Mouse (Mus musculus) cortical plate, adult 2 months (tissue): Measurements from ENCODE around the gene Abca6. TPM values are rescaled to one million over a fixed set of nuclear protein-coding genes. Genes with fewer than 3 reads are reported as not detected.

Source experiments
- H3K27ac ChIP-seq: fragments of 200-500 bp; 2 replicates; pipeline ENCODE4 v1.5.1; 2012; ENCODE audit warnings: low read length, control low read depth, inconsistent platforms; ENCODE audit not compliant: insufficient read depth
- H3K4me1 ChIP-seq: fragments of 200-500 bp; 2 replicates; pipeline ENCODE4 v1.6.1; 2011; ENCODE audit warnings: low read length; ENCODE audit not compliant: control insufficient read depth, insufficient read depth
- H3K4me3 ChIP-seq: fragments of 200-500 bp; 2 replicates; pipeline ENCODE4 v1.5.1; 2011; ENCODE audit warnings: mild to moderate bottlenecking, low read length, control low read depth; ENCODE audit not compliant: insufficient read depth
- CTCF ChIP-seq: fragments of 200-500 bp; IDR thresholded peaks from 2 replicates; pipeline ENCODE4 v1.5.1; 2011; ENCODE audit warnings: mild to moderate bottlenecking, control low read depth, low read length; ENCODE audit not compliant: insufficient read depth; ENCODE audit errors: extremely low read depth
- POLR2A ChIP-seq: fragments of 200-500 bp; IDR thresholded peaks from 2 replicates; pipeline ENCODE4 v1.6.1; 2011; ENCODE audit warnings: mild to moderate bottlenecking, low read length, control low read depth; ENCODE audit not compliant: insufficient read depth; ENCODE audit errors: extremely low read depth
- polyA plus RNA-seq: library from polyadenylated mRNA; depleted of rRNA; stranded (reverse); fragments of >200 nt; gene quantifications from 2 replicates; pipeline ENCODE4 v1.2.3, GENCODE M21; 2012; rRNA removed

Gene Abca6
- polyA plus RNA-seq, 1 experiment, result 1.1 TPM

- H3K4me1 ChIP-seq, result no peaks in the 10 kb centered on the region
- H3K27ac ChIP-seq, result no peak overlapping the region
- no peak overlapping the region for H3K4me3 ChIP-seq
- TF ChIP-seq POLR2A, result no peak
- TF ChIP-seq CTCF, result no peak
Measured at GRCm38 (mm10) chr11:110155985-110156384, 95.6 kb downstream of the Abca6 start.

- H3K4me3 ChIP-seq, result no peak overlapping the region
- H3K27ac ChIP-seq, result no peak overlapping the region
- TF ChIP-seq POLR2A (no peak), CTCF (no peak)
- H3K4me1 ChIP-seq, result no peaks in the 10 kb centered on the region
Measured at GRCm38 (mm10) chr11:110147640-110148039, 103.9 kb downstream of the Abca6 start.

GRCm38 (mm10) chr11:110145421-110145820, 106.2 kb downstream of the Abca6 start:
- H3K4me3 ChIP-seq, result no peak overlapping the region
- no peaks in the 10 kb centered on the region for H3K4me1 ChIP-seq
- H3K27ac ChIP-seq, result no peak overlapping the region
- TF ChIP-seq CTCF, result no peak
- no peak for TF ChIP-seq POLR2A

DNA sequence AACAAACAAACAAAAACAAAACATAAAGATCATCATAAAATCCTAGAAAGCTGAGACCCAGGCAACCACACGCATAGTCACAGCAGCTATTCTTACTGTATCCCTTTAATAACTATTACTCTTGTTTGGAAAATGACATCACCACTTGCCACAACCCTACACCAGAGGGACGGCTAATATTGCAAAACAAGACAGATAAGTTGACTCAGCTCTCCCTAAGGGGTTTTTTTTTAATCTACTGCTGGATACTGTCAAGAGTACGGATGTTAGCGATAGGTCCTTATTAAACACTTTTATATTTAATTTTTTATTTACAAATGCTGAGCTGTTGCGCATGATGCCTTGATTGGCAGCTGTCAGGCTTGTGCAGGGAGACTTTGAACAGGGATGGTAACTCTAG, 120.8 kb downstream of the Abca6 start:
- H3K27ac ChIP-seq, result no peak overlapping the region
- no peak overlapping the region for H3K4me3 ChIP-seq
- H3K4me1 ChIP-seq, result no peaks in the 10 kb centered on the region
- TF ChIP-seq POLR2A, result no peak
- TF ChIP-seq CTCF, result no peak

Other genes starting within 250 kb of the Abca6 start
- 2.8 and 3.2 TPM in 2 replicates for gene Abca8a, start 155.8 kb downstream of the Abca6 start, polyA plus RNA-seq
- 3.1 and 3.4 TPM in 2 replicates for gene Abca9, start 83.6 kb downstream of the Abca6 start, polyA plus RNA-seq
- 12.7 TPM in 2 replicates for gene Abca5, start 85.9 kb upstream of the Abca6 start, polyA plus RNA-seq
- gene Map2k6, start 147.3 kb upstream of the Abca6 start, polyA plus RNA-seq, result 10.1 and 11.0 TPM in 2 replicates